Mouse (Mus musculus) CH12.LX (cell line): ENCODE measurements at regions not wholly inside any gene's neighbourhood (a gene's known extent, or its start where the extent isn't known, plus 50 kb on each side); places are given as distances from the start of the nearest gene placed in this dataset.

Source experiments
- DNase-seq: peaks from one replicate; pipeline ENCODE4 v3.0.0-alpha.2; 2013; ENCODE audit errors: extremely low read depth
- H3K27ac ChIP-seq: 2 replicates; pipeline ENCODE4 v1.5.1; 2012; ENCODE audit warnings: low read depth, mild to moderate bottlenecking, control low read depth, moderate library complexity; ENCODE audit not compliant: insufficient read depth
- H3K27me3 ChIP-seq: replicated peaks from 2 replicates; pipeline ENCODE3; 2012; ENCODE audit warnings: inconsistent platforms
- H3K36me3 ChIP-seq, 2 experiments: replicated peaks in 1 of 2; 2 replicates each; pipeline versions ENCODE3 to v1.6.1; 2012; ENCODE audit warnings: inconsistent platforms in 1 of 2, low read length in 1 of 2, mild to moderate bottlenecking in 1 of 2, mixed read lengths in 1 of 2, moderate library complexity in 1 of 2; ENCODE audit not compliant: control insufficient read depth in 1 of 2, insufficient read depth in 1 of 2
- H3K4me1 ChIP-seq, 2 experiments: 2 replicates each; pipeline ENCODE4 v1.6.1; 2012; ENCODE audit warnings: inconsistent platforms in 1 of 2, moderate library complexity in 1 of 2; ENCODE audit not compliant: insufficient read depth in 2 of 2, control insufficient read depth in 1 of 2
- H3K4me2 ChIP-seq: 2 replicates; pipeline ENCODE4 v1.6.1; 2012; ENCODE audit warnings: low read depth, mild to moderate bottlenecking, control low read depth; ENCODE audit not compliant: poor library complexity, insufficient read depth, severe bottlenecking
- H3K4me3 ChIP-seq, 3 experiments: fragments of 150-350 bp in 1 of 3; sonication (generic) in 1 of 3; replicated peaks in 1 of 3; 2 replicates each; pipeline versions ENCODE3 to v1.5.1; 2011 to 2012; ENCODE audit warnings: low read depth in 2 of 3, low read length in 2 of 3, mild to moderate bottlenecking in 2 of 3, moderate library complexity in 2 of 3, control low read depth in 1 of 3, improper control_type of control experiment in 1 of 3, inconsistent platforms in 1 of 3, mixed read lengths in 1 of 3; ENCODE audit not compliant: poor library complexity in 1 of 3
- H3K79me2 ChIP-seq: replicated peaks from 2 replicates; pipeline ENCODE4 v1.6.1; 2012; ENCODE audit warnings: mild to moderate bottlenecking, moderate library complexity; ENCODE audit not compliant: control insufficient read depth, poor library complexity, insufficient read depth, severe bottlenecking; ENCODE audit errors: extremely low read depth
- H3K9ac ChIP-seq: 2 replicates; pipeline ENCODE4 v1.6.1; 2012; ENCODE audit warnings: low read depth, mild to moderate bottlenecking, control low read depth, moderate library complexity; ENCODE audit not compliant: insufficient read depth
- H3K9me3 ChIP-seq: replicated peaks from 2 replicates; pipeline ENCODE3; 2012; ENCODE audit warnings: low read length, inconsistent platforms, mixed read lengths
- MAFK ChIP-seq: IDR thresholded peaks from 2 replicates; pipeline ENCODE4 v1.6.1; 2011; ENCODE audit warnings: low read length, improper control_type of control experiment; ENCODE audit not compliant: insufficient replicate concordance
- MXI1 ChIP-seq: IDR thresholded peaks from 2 replicates; pipeline ENCODE4 v1.6.1; 2011; ENCODE audit warnings: mild to moderate bottlenecking, low read depth, low read length, improper control_type of control experiment
- NELFE ChIP-seq: IDR thresholded peaks from 2 replicates; pipeline ENCODE4 v1.6.1; 2011; ENCODE audit warnings: low read depth, low read length, improper control_type of control experiment
- NRF1 ChIP-seq: IDR thresholded peaks from 2 replicates; pipeline ENCODE4 v1.6.1; 2014; ENCODE audit warnings: low read depth, mild to moderate bottlenecking, inconsistent platforms, low read length, improper control_type of control experiment, moderate library complexity
- RAD21 ChIP-seq: IDR thresholded peaks from 2 replicates; pipeline ENCODE4 v1.6.1; 2011; ENCODE audit warnings: low read depth, mild to moderate bottlenecking, low read length, improper control_type of control experiment, moderate library complexity
- SIN3A ChIP-seq: IDR thresholded peaks from 2 replicates; pipeline ENCODE4 v1.6.1; 2012; ENCODE audit warnings: low read length, improper control_type of control experiment, inconsistent platforms
- TBP ChIP-seq: conservative IDR thresholded peaks from 2 replicates; pipeline ENCODE4 v1.6.1; 2011; ENCODE audit warnings: low read depth, low read length, improper control_type of control experiment
- UBTF ChIP-seq: IDR thresholded peaks from 2 replicates; pipeline ENCODE4 v1.6.1; 2012; ENCODE audit warnings: low read depth, mild to moderate bottlenecking, inconsistent platforms, low read length, improper control_type of control experiment, moderate library complexity
- ZC3H11A ChIP-seq: IDR thresholded peaks from 2 replicates; pipeline ENCODE4 v1.6.1; 2012; ENCODE audit warnings: low read depth, mild to moderate bottlenecking, inconsistent platforms, low read length, improper control_type of control experiment
- ZKSCAN1 ChIP-seq: IDR thresholded peaks from 2 replicates; pipeline ENCODE4 v1.6.1; 2012; ENCODE audit warnings: low read depth, inconsistent platforms, low read length, improper control_type of control experiment, borderline replicate concordance
- ZNF384 ChIP-seq: IDR thresholded peaks from 2 replicates; pipeline ENCODE4 v1.6.1; 2012; ENCODE audit warnings: low read depth, low read length, improper control_type of control experiment, inconsistent platforms
- dilution Hi-C: fragments of 300-500 bp; cut with MboI; formaldehyde crosslinking; loops from 2 replicates; pipeline ENCODE4 v1.14.3; 2020; ENCODE audit warnings: low sequenced_read_pairs; ENCODE audit not compliant: extremely low pct_unique_long_range_greater_than_20kb, extremely low pct_ligation_motif_present
- in situ Hi-C: fragments of 300-500 bp; cut with MboI; formaldehyde crosslinking; loops from 3 replicates; pipeline ENCODE4 v1.14.3; 2019; ENCODE audit warnings: low sequenced_read_pairs, low pct_ligation_motif_present, low pct_unique_long_range_greater_than_20kb, mixed read lengths

DNA sequence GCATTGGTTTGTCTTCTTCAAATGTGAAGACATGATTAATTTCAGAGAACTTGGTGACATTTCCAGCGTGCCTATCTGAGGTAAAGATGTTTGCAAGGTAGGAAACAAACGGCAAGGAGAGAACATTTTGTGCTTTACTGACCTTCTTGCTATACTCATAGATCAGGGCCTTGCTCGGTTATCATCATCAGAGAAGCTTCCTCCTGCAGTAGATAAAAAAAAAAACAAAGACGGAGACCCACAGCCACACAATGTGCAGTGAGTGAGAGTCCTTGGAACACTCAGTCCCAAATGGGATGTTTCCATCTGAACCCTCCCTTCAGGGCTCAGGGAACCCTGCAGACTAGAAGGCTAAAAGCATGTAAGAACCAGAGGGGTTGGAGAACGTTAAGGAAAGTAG lies 374.6 kb downstream of the Adamts20 start:
- in situ Hi-C loops, result no loop called here
- no peaks in the 10 kb centered on the region for H3K79me2 ChIP-seq
- H3K9me3 ChIP-seq, result peaks cover 3% of the 10 kb centered on the region
- H3K4me3 ChIP-seq, result no peak overlapping the region
- H3K27ac ChIP-seq, result no peak overlapping the region
- H3K36me3 ChIP-seq, result no peaks in the 10 kb centered on the region
- no peak overlapping the region for H3K4me2 ChIP-seq
- no peak overlapping the region for H3K9ac ChIP-seq
- no peaks in the 10 kb centered on the region for H3K4me1 ChIP-seq
- no peak for DNase-seq
- no peaks in the 10 kb centered on the region for H3K27me3 ChIP-seq
- TF ChIP-seq NELFE (no peak), SIN3A (no peak), ZNF384 (no peak), NRF1 (no peak), MXI1 (no peak)
- dilution Hi-C loops, result no loop called here

DNA sequence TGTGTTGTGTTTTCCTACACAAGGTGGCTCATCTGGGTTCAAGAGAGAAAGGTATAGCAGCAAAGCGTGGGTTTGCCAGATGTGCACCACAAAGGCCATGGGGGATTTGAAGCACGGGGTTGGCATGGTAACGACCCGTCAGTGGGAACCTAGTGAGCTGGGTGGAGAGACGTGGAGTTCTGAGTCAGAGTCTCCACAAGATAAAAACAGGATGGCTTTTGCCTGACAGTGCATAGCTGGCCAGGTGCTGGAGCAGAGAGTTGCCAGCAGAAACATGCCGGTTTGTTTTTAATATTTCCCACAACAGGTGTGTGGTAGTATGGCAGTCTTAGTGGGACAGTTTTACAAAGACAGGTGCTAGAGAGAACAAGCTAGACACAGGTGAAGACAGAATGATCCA lies 375.4 kb downstream of the Adamts20 start:
- no peaks in the 10 kb centered on the region for H3K4me1 ChIP-seq
- H3K4me3 ChIP-seq, result no peak overlapping the region
- no peak overlapping the region for H3K9ac ChIP-seq
- DNase-seq, result peak; percentile 43
- no peaks in the 10 kb centered on the region for H3K79me2 ChIP-seq
- in situ Hi-C loops (no loop called here), dilution Hi-C loops (no loop called here)
- no peaks in the 10 kb centered on the region for H3K27me3 ChIP-seq
- peaks cover 3% of the 10 kb centered on the region for H3K9me3 ChIP-seq
- TF ChIP-seq ZC3H11A (no peak), TBP (no peak), UBTF (no peak)
- no peak overlapping the region for H3K4me2 ChIP-seq
- no peaks in the 10 kb centered on the region for H3K36me3 ChIP-seq
- H3K27ac ChIP-seq, result no peak overlapping the region

DNA sequence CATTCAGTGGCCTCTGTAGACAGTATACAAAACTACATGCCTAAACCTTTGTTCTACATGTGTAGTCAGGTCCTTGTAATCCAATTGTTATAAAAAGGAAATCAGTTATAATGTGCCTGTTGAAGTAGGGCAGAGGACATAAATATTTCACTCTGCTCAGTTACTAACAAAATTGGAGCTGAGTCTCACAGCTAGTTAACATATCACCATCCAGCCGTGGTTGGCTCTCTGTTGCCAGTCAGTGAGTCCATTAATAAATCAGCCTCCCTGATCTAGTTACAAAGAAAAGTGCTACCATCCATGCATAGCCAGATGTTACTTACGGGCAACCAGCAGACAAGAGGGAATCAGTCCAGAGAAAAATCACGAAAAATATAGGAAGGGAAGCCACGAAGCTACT lies 382.8 kb downstream of the Adamts20 start:
- no peak overlapping the region for H3K4me2 ChIP-seq
- TF ChIP-seq RAD21, result no peak
- TF ChIP-seq NELFE, result no peak
- no peak for TF ChIP-seq ZNF384
- TF ChIP-seq ZKSCAN1, result no peak
- TF ChIP-seq MAFK, result no peak
- H3K36me3 ChIP-seq, result no peaks in the 10 kb centered on the region
- in situ Hi-C loops (no loop called here), dilution Hi-C loops (no loop called here)
- no peaks in the 10 kb centered on the region for H3K4me1 ChIP-seq
- peaks cover 20% of the 10 kb centered on the region for H3K9me3 ChIP-seq
- no peak overlapping the region for H3K4me3 ChIP-seq
- no peak overlapping the region for H3K27ac ChIP-seq
- no peak overlapping the region for H3K9ac ChIP-seq
- DNase-seq, result no peak
- no peaks in the 10 kb centered on the region for H3K27me3 ChIP-seq
- H3K79me2 ChIP-seq, result no peaks in the 10 kb centered on the region
